Mouse (Mus musculus) kidney, adult 2 months (tissue): ENCODE measurements around the gene Col1a2.

Experiments used
- CTCF ChIP-seq: fragments of 200-500 bp; conservative IDR thresholded peaks from 2 replicates; pipeline ENCODE4 v1.5.1; 2011; ENCODE audit warnings: low read depth, mild to moderate bottlenecking, control low read depth, low read length, moderate library complexity, mixed read lengths; ENCODE audit not compliant: insufficient read depth, insufficient read length
- POLR2A ChIP-seq: fragments of 200-500 bp; IDR thresholded peaks from one replicate; pipeline ENCODE4 v1.6.1; 2011; ENCODE audit warnings: low read depth, low read length, control low read depth

DNA sequence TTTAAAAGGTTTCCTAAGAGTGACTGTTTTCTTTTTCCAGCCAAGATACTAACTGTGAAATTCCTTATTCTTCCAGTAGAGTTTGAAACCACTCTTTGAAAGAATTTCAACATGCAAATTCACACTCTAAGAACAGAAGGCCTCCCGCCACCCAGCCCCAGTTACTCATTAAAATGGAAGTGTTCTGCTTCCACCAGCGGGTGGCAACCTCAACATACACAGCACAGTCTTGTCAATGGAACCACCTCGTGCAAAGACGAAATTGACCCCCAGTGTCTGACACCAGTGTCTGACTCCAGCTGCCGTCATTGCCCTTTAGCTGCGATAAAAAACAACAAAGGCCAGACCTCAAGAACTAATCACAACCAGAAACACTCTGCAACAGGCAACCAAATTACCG is 53.1 kb downstream of the Col1a2 start:
- TF ChIP-seq POLR2A (no peak), CTCF (peak; percentile 72)
